Mouse (Mus musculus) neural tube, embryonic 15.5 days (tissue): ENCODE measurements at regions not wholly inside any gene's neighbourhood (a gene's known extent, or its start where the extent isn't known, plus 50 kb on each side); places are given as distances from the start of the nearest gene placed in this dataset.
"Not testable (repeated sequence)": the region's sequence is repeated elsewhere in the genome, so short reads cannot be mapped to it uniquely, and the experiment has no call there.

Experiments
- ATAC-seq: fragments of 200-750 bp; cut with Nextera tagmentation; 2 replicates; pipeline ENCODE4 v1.8.0; 2017; ENCODE audit warnings: mild to moderate bottlenecking, moderate TSS enrichment, moderate library complexity; ENCODE audit not compliant: low FRiP score
- H3K27ac ChIP-seq: fragments of 300-500 bp; sonication (generic); replicated peaks from 2 replicates; pipeline ENCODE4 v1.5.1; 2015; ENCODE audit warnings: mild to moderate bottlenecking, inconsistent platforms
- H3K27me3 ChIP-seq: fragments of 300-500 bp; sonication (generic); replicated peaks from 2 replicates; pipeline ENCODE4 v1.6.1; 2015; ENCODE audit warnings: inconsistent platforms
- H3K36me3 ChIP-seq: fragments of 300-500 bp; sonication (generic); 2 replicates; pipeline ENCODE4 v1.6.1; 2015; ENCODE audit warnings: inconsistent platforms
- H3K4me1 ChIP-seq: fragments of 300-500 bp; sonication (generic); 2 replicates; pipeline ENCODE4 v1.6.1; 2015; ENCODE audit warnings: inconsistent platforms
- H3K4me2 ChIP-seq: fragments of 300-500 bp; sonication (generic); 2 replicates; pipeline ENCODE4 v1.6.1; 2015; ENCODE audit warnings: inconsistent platforms, mild to moderate bottlenecking, moderate library complexity
- H3K4me3 ChIP-seq: fragments of 300-500 bp; sonication (generic); replicated peaks from 2 replicates; pipeline ENCODE4 v1.5.1; 2015; ENCODE audit warnings: mild to moderate bottlenecking, inconsistent platforms
- H3K9ac ChIP-seq: fragments of 300-500 bp; sonication (generic); replicated peaks from 2 replicates; pipeline ENCODE4 v1.6.1; 2015; ENCODE audit warnings: mild to moderate bottlenecking, inconsistent platforms
- H3K9me3 ChIP-seq: fragments of 300-500 bp; sonication (generic); replicated peaks from 2 replicates; pipeline ENCODE4 v1.6.1; 2016; ENCODE audit warnings: inconsistent platforms
- WGBS: fragments of 180-500 bp; shearing (Covaris S2); methylation state at CpG from one replicate; pipeline ENCODE4 v1.1.7; 2015; ENCODE audit warnings: mixed read lengths; 5-methylcytosine and 5-hydroxymethylcytosine counted together

- Histone ChIP-seq H3K9me3 (no peaks in the 10 kb centered on the region), H3K4me2 (no peak overlapping the region), H3K4me1 (peaks cover 37% of the 10 kb centered on the region), H3K9ac (no peak overlapping the region), H3K27ac (no peak overlapping the region), H3K27me3 (no peaks in the 10 kb centered on the region), H3K36me3 (no peaks in the 10 kb centered on the region), H3K4me3 (no peak overlapping the region)
- no peak for ATAC-seq
- 77% methylated on average over 4 of the region's 4 CpGs for WGBS
Observed at GRCm38 (mm10) chr6:50824466-50824865, 170.2 kb upstream of the Npvf start.

- no peaks in the 10 kb centered on the region for H3K36me3 ChIP-seq
- H3K4me2 ChIP-seq, result no peak overlapping the region
- H3K4me3 ChIP-seq, result no peak overlapping the region
- no peaks in the 10 kb centered on the region for H3K27me3 ChIP-seq
- 63% methylated on average over 5 of the region's 5 CpGs for WGBS
- H3K27ac ChIP-seq, result no peak overlapping the region
- no peak for ATAC-seq
- H3K4me1 ChIP-seq, result no peaks in the 10 kb centered on the region
- H3K9ac ChIP-seq, result no peak overlapping the region
- H3K9me3 ChIP-seq, result no peaks in the 10 kb centered on the region
Observed at GRCm38 (mm10) chr6:50831725-50832124, 177.5 kb upstream of the Npvf start.

GRCm38 (mm10) chr6:50835997-50836625, 181.9 kb upstream of the Npvf start:
- Histone ChIP-seq H3K9me3 (no peaks in the 10 kb centered on the region), H3K27me3 (no peaks in the 10 kb centered on the region), H3K4me2 (no peak overlapping the region), H3K36me3 (no peaks in the 10 kb centered on the region), H3K4me3 (no peak overlapping the region), H3K27ac (no peak overlapping the region), H3K4me1 (no peaks in the 10 kb centered on the region), H3K9ac (no peak overlapping the region)
- ATAC-seq, result no peak
- WGBS, result 85% methylated on average over 6 of the region's 6 CpGs

- H3K27ac ChIP-seq, result no peak overlapping the region
- no peaks in the 10 kb centered on the region for H3K4me1 ChIP-seq
- H3K36me3 ChIP-seq, result no peaks in the 10 kb centered on the region
- H3K4me2 ChIP-seq, result no peak overlapping the region
- H3K27me3 ChIP-seq, result no peaks in the 10 kb centered on the region
- WGBS, result 78% methylated on average over 9 of the region's 9 CpGs
- no peak overlapping the region for H3K4me3 ChIP-seq
- H3K9me3 ChIP-seq, result no peaks in the 10 kb centered on the region
- H3K9ac ChIP-seq, result no peak overlapping the region
- no peak for ATAC-seq
Observed at GRCm38 (mm10) chr6:50840826-50841225, 186.6 kb upstream of the Npvf start.

GRCm38 (mm10) chr6:50845246-50845645, 191.0 kb upstream of the Npvf start:
- H3K9ac ChIP-seq, result not testable (repeated sequence)
- WGBS, result 92% methylated on average over 2 of the region's 2 CpGs

GRCm38 (mm10) chr6:50846740-50847516, 192.7 kb upstream of the Npvf start:
- Histone ChIP-seq H3K9ac (no peak overlapping the region), H3K27ac (peak overlapping the region; percentile 38; the same call in 1 of the 2 replicates), H3K27me3 (no peaks in the 10 kb centered on the region), H3K9me3 (no peaks in the 10 kb centered on the region), H3K4me1 (peaks cover 8% of the 10 kb centered on the region), H3K4me3 (no peak overlapping the region), H3K4me2 (peak overlapping the region; percentile 9; the same call in 1 of the 2 replicates), H3K36me3 (no peaks in the 10 kb centered on the region)
- ATAC-seq, result no peak; the same call in 1 of the 2 replicates
- 36% methylated on average over 18 of the region's 18 CpGs for WGBS

More at GRCm38 (mm10) chr6:50845246-50845645, 191.0 kb upstream of the Npvf start:
- H3K4me2 ChIP-seq, H3K27me3 ChIP-seq, ATAC-seq, H3K4me3 ChIP-seq, H3K9me3 ChIP-seq, H3K36me3 ChIP-seq, H3K4me1 ChIP-seq, H3K27ac ChIP-seq: not testable (repeated sequence)

GRCm38 (mm10) chr6:50847548-50847947, 193.3 kb upstream of the Npvf start:
- H3K4me2 ChIP-seq, result no peak overlapping the region
- 83% methylated on average over 7 of the region's 7 CpGs for WGBS
- ATAC-seq, result no peak
- H3K4me3 ChIP-seq, result no peak overlapping the region
- H3K9ac ChIP-seq, result no peak overlapping the region
- no peak overlapping the region for H3K27ac ChIP-seq
- no peaks in the 10 kb centered on the region for H3K36me3 ChIP-seq
- H3K27me3 ChIP-seq, result no peaks in the 10 kb centered on the region
- no peaks in the 10 kb centered on the region for H3K9me3 ChIP-seq
- peaks cover 8% of the 10 kb centered on the region for H3K4me1 ChIP-seq

- H3K27ac ChIP-seq, result no peak overlapping the region
- no peaks in the 10 kb centered on the region for H3K27me3 ChIP-seq
- no peaks in the 10 kb centered on the region for H3K4me1 ChIP-seq
- ATAC-seq, result no peak
- H3K4me2 ChIP-seq, result no peak overlapping the region
- H3K4me3 ChIP-seq, result no peak overlapping the region
- H3K9ac ChIP-seq, result no peak overlapping the region
- no peaks in the 10 kb centered on the region for H3K9me3 ChIP-seq
- WGBS, result 84% methylated on average over 4 of the region's 4 CpGs
- no peaks in the 10 kb centered on the region for H3K36me3 ChIP-seq
Observed at GRCm38 (mm10) chr6:50859162-50859561, 204.9 kb upstream of the Npvf start.

- no peaks in the 10 kb centered on the region for H3K36me3 ChIP-seq
- H3K4me3 ChIP-seq, result no peak overlapping the region
- H3K27ac ChIP-seq, result no peak overlapping the region
- no peaks in the 10 kb centered on the region for H3K4me1 ChIP-seq
- H3K9ac ChIP-seq, result no peak overlapping the region
- H3K9me3 ChIP-seq, result no peaks in the 10 kb centered on the region
- no peaks in the 10 kb centered on the region for H3K27me3 ChIP-seq
- no peak for ATAC-seq
- H3K4me2 ChIP-seq, result no peak overlapping the region
- 88% methylated on average over 5 of the region's 5 CpGs for WGBS
Observed at GRCm38 (mm10) chr6:50877991-50878390, 223.8 kb upstream of the Npvf start.

- WGBS, result 66% methylated on average over 3 of the region's 3 CpGs
- Histone ChIP-seq H3K27me3 (no peaks in the 10 kb centered on the region), H3K36me3 (no peaks in the 10 kb centered on the region), H3K9ac (no peak overlapping the region), H3K4me3 (no peak overlapping the region), H3K9me3 (no peaks in the 10 kb centered on the region), H3K27ac (no peak overlapping the region), H3K4me1 (no peaks in the 10 kb centered on the region), H3K4me2 (no peak overlapping the region)
- no peak for ATAC-seq
Observed at GRCm38 (mm10) chr6:50882298-50882697, 228.1 kb upstream of the Npvf start.

GRCm38 (mm10) chr6:50882759-50883158, 228.5 kb upstream of the Npvf start:
- Histone ChIP-seq H3K36me3 (no peaks in the 10 kb centered on the region), H3K9me3 (no peaks in the 10 kb centered on the region), H3K4me1 (no peaks in the 10 kb centered on the region), H3K9ac (no peak overlapping the region), H3K4me2 (no peak overlapping the region), H3K4me3 (no peak overlapping the region), H3K27ac (no peak overlapping the region), H3K27me3 (no peaks in the 10 kb centered on the region)
- ATAC-seq, result no peak
- WGBS, result 66% methylated on average over 4 of the region's 4 CpGs

GRCm38 (mm10) chr6:50885031-50885430, 230.8 kb upstream of the Npvf start:
- Histone ChIP-seq H3K9me3 (no peaks in the 10 kb centered on the region), H3K4me2 (no peak overlapping the region), H3K27me3 (no peaks in the 10 kb centered on the region), H3K27ac (no peak overlapping the region), H3K4me3 (no peak overlapping the region), H3K4me1 (peaks cover 2% of the 10 kb centered on the region), H3K9ac (no peak overlapping the region), H3K36me3 (no peaks in the 10 kb centered on the region)
- 91% methylated on average over 4 of the region's 4 CpGs for WGBS
- ATAC-seq, result no peak
